Mouse (Mus musculus) left cerebral cortex, postnatal 14 days (tissue): ENCODE data around the gene Lurap1. TPM values are rescaled to one million over a fixed set of nuclear protein-coding genes. Genes with fewer than 3 reads are reported as not detected.

Source experiments
- DNase-seq, 2 experiments: peaks; one replicate each; pipeline ENCODE4 v3.0.0; 2021 to 2022; ENCODE audit warnings: low spot score in 2 of 2, mixed read lengths in 1 of 2
- intact Hi-C: fragments of 180-260 bp; cut with DNase I; formaldehyde crosslinking; loops from one replicate; pipeline ENCODE4 v1.15.1; 2025
- long read RNA-seq, 2 experiments: library from polyadenylated mRNA; stranded (forward); transcript quantifications; one replicate each; pipeline ENCODE4 v2.0.0; 2021
- total RNA-seq, 2 experiments: library from RNA; stranded (reverse); gene quantifications; 2 replicates each; pipeline ENCODE4 v1.2.3; 2021

The Lurap1 gene
- 10 to 100 TPM; 23.3 to 29.5 TPM for total RNA-seq
- long read RNA-seq, experiment 1, full-length matches to known transcripts: 10 of 15 reads
- long read RNA-seq, experiment 1, partial matches to known transcripts: 0 of 15 reads
- long read RNA-seq, experiment 1, other reads (novel, unspliced or antisense): 5 of 15 reads
- long read RNA-seq, experiment 2, full-length matches to known transcripts: 5 of 8 reads
- long read RNA-seq, experiment 2, partial matches to known transcripts: 0 of 8 reads
- long read RNA-seq, experiment 2, other reads (novel, unspliced or antisense): 3 of 8 reads

GRCm38 (mm10) chr4:116151238-116151637 is at the start of gene Lurap1:
TSS of gene Lurap1 (minus strand) at chr4:116151338.
- DNase-seq: no peak
- intact Hi-C loops: no loop called here

GRCm38 (mm10) chr4:116198422-116198821 is 47.3 kb upstream of the Lurap1 start:
- no peak for DNase-seq
- intact Hi-C loops: no loop called here

- DNase-seq: no peak
- intact Hi-C loops: no loop called here
These were observed 42.6 kb upstream of the Lurap1 start for GRCm38 (mm10) chr4:116193583-116194383.

- intact Hi-C loops: no loop called here
- DNase-seq: no peak
These were observed 41.2 kb upstream of the Lurap1 start for GRCm38 (mm10) chr4:116192286-116192835.

- DNase-seq: no peak
- intact Hi-C loops: no loop called here
These were observed 33.9 kb upstream of the Lurap1 start for GRCm38 (mm10) chr4:116185083-116185482.

- intact Hi-C loops: no loop called here
These were observed 31.6 kb upstream of the Lurap1 start for GRCm38 (mm10) chr4:116182745-116183144.

GRCm38 (mm10) chr4:116182079-116182478 is 30.9 kb upstream of the Lurap1 start:
- DNase-seq: no peak
- intact Hi-C loops: no loop called here

More at GRCm38 (mm10) chr4:116182745-116183144, 31.6 kb upstream of the Lurap1 start:
- no peak for DNase-seq

- intact Hi-C loops: loop anchor here (5.0 kb wide), 1 partner anchor 45 kb away; the partner anchor contains the start of gene Pik3r3
- peak in 1 of 2 experiments; percentile 34 for DNase-seq
These were observed 26.0 kb upstream of the Lurap1 start for GRCm38 (mm10) chr4:116177140-116177539.

- peak; percentile 72 to 88 for DNase-seq
- intact Hi-C loops: loop anchor here (5.0 kb wide), 1 partner anchor 46 kb away; the partner anchor contains the start of gene Pik3r3
These were observed 25.4 kb upstream of the Lurap1 start for GRCm38 (mm10) chr4:116176543-116176988.

- intact Hi-C loops: loop anchor here (5.0 kb wide), 1 partner anchor 46 kb away; the partner anchor contains the start of gene Pik3r3
- DNase-seq: peak; percentile 49 to 89
These were observed 24.8 kb upstream of the Lurap1 start for GRCm38 (mm10) chr4:116175711-116176542.

- no peak for DNase-seq
- intact Hi-C loops: loop anchor here (5.0 kb wide), 1 partner anchor 47 kb away; the partner anchor contains the start of gene Pik3r3
These were observed 24.0 kb upstream of the Lurap1 start for GRCm38 (mm10) chr4:116175136-116175535.

- intact Hi-C loops: loop anchor here (5.0 kb wide), 1 partner anchor 48 kb away; the partner anchor contains the start of gene Pik3r3
- no peak for DNase-seq
These were observed 23.5 kb upstream of the Lurap1 start for GRCm38 (mm10) chr4:116174466-116175116.

- intact Hi-C loops: no loop called here
- no peak for DNase-seq
These were observed 22.6 kb upstream of the Lurap1 start for GRCm38 (mm10) chr4:116173752-116174151.

- intact Hi-C loops: no loop called here
These were observed 21.9 kb upstream of the Lurap1 start, which contains the start of the genes 1700042G07Rik and Gm49337 for GRCm38 (mm10) chr4:116173072-116173471. TSS of gene 1700042G07Rik (plus strand) at chr4:116173372. TSS of gene Gm49337 (plus strand) at chr4:116173384.

GRCm38 (mm10) chr4:116169353-116169672 is 18.2 kb upstream of the Lurap1 start:
- intact Hi-C loops: loop anchor here (5.0 to 10.0 kb wide), 2 partner anchors 113 to 385 kb away; partner anchors contain the start of genes Gpbp1l1 and Tmem69
- no peak for DNase-seq

More at GRCm38 (mm10) chr4:116173072-116173471, 21.9 kb upstream of the Lurap1 start, which contains the start of the genes 1700042G07Rik and Gm49337:
- no peak for DNase-seq

GRCm38 (mm10) chr4:116168617-116169352 is 17.6 kb upstream of the Lurap1 start:
- intact Hi-C loops: loop anchor here (5.0 to 10.0 kb wide), 2 partner anchors 114 to 386 kb away; partner anchors contain the start of genes Gpbp1l1 and Tmem69

GRCm38 (mm10) chr4:116167404-116167803 is 16.3 kb upstream of the Lurap1 start, which contains the start of gene Tspan1:
TSS of gene Tspan1 (minus strand) at chr4:116167601.
- intact Hi-C loops: loop anchor here (5.0 to 10.0 kb wide), 2 partner anchors 115 to 387 kb away; partner anchors contain the start of genes Gpbp1l1 and Tmem69
- DNase-seq: no peak

More at GRCm38 (mm10) chr4:116168617-116169352, 17.6 kb upstream of the Lurap1 start:
- DNase-seq: peak; percentile 76 to 80
